Mouse (Mus musculus): ENCODE measurements around the gene Nmrk1. TPM values are rescaled to one million over a fixed set of nuclear protein-coding genes. Genes with fewer than 3 reads are reported as not detected.

The Nmrk1 gene
- polyA plus RNA-seq, 1 experiment from 2014 or later = 8.8 TPM

DNA sequence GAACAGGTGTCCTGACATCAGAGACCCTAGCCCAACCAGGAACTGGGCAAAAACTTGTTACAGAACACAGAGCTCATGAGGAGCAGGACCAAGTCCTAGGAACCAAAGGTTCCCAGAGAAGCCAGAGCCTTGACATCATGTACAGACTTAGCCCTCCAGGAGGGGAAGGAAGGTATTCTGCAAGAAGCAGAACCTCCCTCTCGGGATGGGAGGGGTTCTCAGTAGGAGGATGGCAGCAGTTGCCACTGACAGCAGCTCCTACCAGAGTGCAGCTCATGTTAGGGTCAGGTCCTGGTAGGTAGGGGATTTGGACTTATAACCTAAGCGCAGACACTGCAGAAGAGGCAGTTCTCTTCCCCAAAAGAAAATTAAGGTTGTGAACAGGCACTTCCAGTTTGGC lies 7.9 kb upstream of the Nmrk1 start:
- DNase-seq (ENCODE audit: low spot score) (no peak), ATAC-seq (ENCODE audit: low FRiP score) (no peak)
- no peak overlapping the region for H3K27ac ChIP-seq (ENCODE audit: low read depth, low read length)
- 79% methylated on average over 2 of the region's 2 CpGs for WGBS
- H3K36me3 ChIP-seq (ENCODE audit: control insufficient read depth, insufficient read depth, low read length) = no peaks in the 10 kb centered on the region
- H3K4me1 ChIP-seq (replicated peaks; ENCODE audit: control insufficient read depth, insufficient read depth, low read length) = no peaks in the 10 kb centered on the region
- H3K4me3 ChIP-seq (ENCODE audit: low read depth, low read length) = no peak overlapping the region
- H3K4me2 ChIP-seq (replicated peaks; ENCODE audit: low read depth, low read length) = no peak overlapping the region
- no peaks in the 10 kb centered on the region for H3K9me3 ChIP-seq (ENCODE audit: control insufficient read depth, low read length)
- no peaks in the 10 kb centered on the region for H3K27me3 ChIP-seq (ENCODE audit: control insufficient read depth, insufficient read depth, low read length)
- H3K9ac ChIP-seq (ENCODE audit: low read depth, low read length) = no peak overlapping the region

DNA sequence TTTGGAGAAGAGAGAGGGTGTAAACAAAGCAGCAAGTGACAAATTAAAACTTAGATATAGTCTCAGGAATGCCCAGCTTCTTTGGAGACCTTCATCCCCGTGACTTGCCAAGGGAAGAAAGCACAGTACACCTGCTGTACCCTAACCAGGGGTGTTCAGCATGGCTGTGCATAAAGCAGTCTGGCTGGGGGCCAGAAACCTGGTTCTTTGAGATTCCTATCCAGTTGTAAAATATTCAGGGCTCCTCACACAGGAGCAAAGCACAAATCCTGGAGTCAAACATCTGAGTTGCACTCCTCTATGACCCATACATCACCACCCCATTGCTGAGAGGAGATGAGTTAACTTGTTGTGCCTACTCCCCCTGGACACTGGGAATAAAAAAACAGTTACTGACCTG lies 2.2 kb upstream of the Nmrk1 start:
- no peak for DNase-seq (ENCODE audit: low spot score)
- Histone ChIP-seq H3K4me1 (replicated peaks; ENCODE audit: control insufficient read depth, insufficient read depth, low read length) (no peaks in the 10 kb centered on the region), H3K36me3 (ENCODE audit: control insufficient read depth, insufficient read depth, low read length) (no peaks in the 10 kb centered on the region), H3K9me3 (ENCODE audit: control insufficient read depth, low read length) (no peaks in the 10 kb centered on the region), H3K4me2 (replicated peaks; ENCODE audit: low read depth, low read length) (no peak overlapping the region), H3K27ac (ENCODE audit: low read depth, low read length) (no peak overlapping the region), H3K4me3 (ENCODE audit: low read depth, low read length) (no peak overlapping the region), H3K27me3 (ENCODE audit: control insufficient read depth, insufficient read depth, low read length) (no peaks in the 10 kb centered on the region), H3K9ac (ENCODE audit: low read depth, low read length) (no peak overlapping the region)
- no peak for ATAC-seq (ENCODE audit: low FRiP score)
- WGBS = 94% methylated on average over 1 of the region's 1 CpGs

DNA sequence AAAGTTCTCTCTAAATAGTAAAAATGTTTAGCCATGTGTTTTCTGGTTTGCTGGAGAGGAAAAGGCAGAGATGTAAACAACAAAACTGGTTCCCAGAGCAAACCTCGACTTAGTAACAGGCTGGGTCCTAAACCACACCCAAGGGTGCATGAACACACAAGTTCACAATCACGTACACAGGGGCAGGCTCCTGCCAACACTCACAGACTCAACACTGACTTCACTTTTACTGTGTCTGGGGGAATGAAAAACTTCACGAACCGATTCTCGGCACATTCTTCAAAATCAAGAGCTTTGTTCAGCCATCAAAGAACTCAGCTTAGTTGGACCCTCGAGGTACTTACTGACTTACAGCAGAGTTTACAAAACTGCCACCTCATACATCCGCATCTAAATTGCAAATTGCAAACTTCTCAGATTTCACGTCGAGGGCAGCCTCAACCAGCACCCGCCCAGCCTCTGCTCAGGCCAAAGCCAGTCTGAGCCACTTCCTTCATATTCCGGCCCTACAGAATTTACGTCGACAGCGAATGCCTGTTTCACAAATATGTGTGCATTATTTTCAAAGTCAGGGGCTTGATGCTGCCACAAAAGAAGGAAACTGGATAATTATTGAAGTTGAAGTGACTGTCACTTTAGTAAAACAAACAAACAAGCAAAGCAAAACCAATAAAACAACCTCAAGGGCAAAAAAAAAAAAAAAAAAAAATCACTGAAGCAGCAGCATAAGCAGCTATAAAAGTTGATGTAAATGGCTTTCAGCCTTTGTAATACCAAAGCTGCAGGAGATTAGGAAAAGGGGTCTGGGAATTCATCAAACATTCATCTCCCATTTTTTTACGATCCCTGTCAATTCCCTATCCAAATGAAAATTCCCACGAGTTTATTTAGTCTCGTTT lies 1.3 kb upstream of the Nmrk1 start:
- Histone ChIP-seq H3K4me2 (replicated peaks; ENCODE audit: low read depth, low read length) (peak overlapping the region; percentile 81), H3K9ac (ENCODE audit: low read depth, low read length) (peak overlapping the region; percentile 70; the same call in 1 of the 2 replicates), H3K27ac (ENCODE audit: low read depth, low read length) (no peak overlapping the region), H3K4me3 (ENCODE audit: low read depth, low read length) (peak overlapping the region; percentile 76), H3K4me1 (replicated peaks; ENCODE audit: control insufficient read depth, insufficient read depth, low read length) (no peaks in the 10 kb centered on the region), H3K9me3 (ENCODE audit: control insufficient read depth, low read length) (no peaks in the 10 kb centered on the region), H3K27me3 (ENCODE audit: control insufficient read depth, insufficient read depth, low read length) (no peaks in the 10 kb centered on the region), H3K36me3 (ENCODE audit: control insufficient read depth, insufficient read depth, low read length) (no peaks in the 10 kb centered on the region)
- ATAC-seq (ENCODE audit: low FRiP score) = no peak
- 13% methylated on average over 17 of the region's 17 CpGs for WGBS
- DNase-seq (ENCODE audit: low spot score) = peak; percentile 38

DNA sequence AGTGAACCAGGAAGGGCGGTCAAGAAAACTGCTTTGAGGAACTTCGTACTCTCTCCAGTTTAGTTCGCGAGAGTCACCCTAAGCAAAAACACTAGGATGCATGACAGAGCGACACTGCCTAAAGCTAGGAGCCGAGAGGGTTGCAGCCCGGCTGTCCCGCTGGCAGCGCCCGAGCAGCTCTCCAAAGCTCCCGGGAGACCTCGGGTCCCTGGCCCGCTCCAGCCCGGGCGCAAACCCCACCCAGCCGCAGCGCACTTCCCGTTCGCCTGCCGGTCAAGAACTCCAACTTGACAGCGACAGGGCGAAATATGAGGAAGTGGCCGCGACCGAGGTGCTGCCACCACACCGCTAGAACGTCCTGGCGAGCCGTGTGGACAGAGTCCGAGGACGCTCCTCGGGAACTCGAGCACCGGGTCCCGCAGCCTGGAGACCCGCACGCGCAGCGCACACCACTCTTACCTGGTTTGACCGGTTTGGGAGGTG lies 548 bp upstream of the Nmrk1 start:
- Histone ChIP-seq H3K4me1 (replicated peaks; ENCODE audit: control insufficient read depth, insufficient read depth, low read length) (no peaks in the 10 kb centered on the region), H3K27ac (ENCODE audit: low read depth, low read length) (peak overlapping the region; percentile 65), H3K9ac (ENCODE audit: low read depth, low read length) (peak overlapping the region; percentile 70), H3K4me2 (replicated peaks; ENCODE audit: low read depth, low read length) (peak overlapping the region; percentile 81), H3K4me3 (ENCODE audit: low read depth, low read length) (peak overlapping the region; percentile 76), H3K27me3 (ENCODE audit: control insufficient read depth, insufficient read depth, low read length) (no peaks in the 10 kb centered on the region), H3K36me3 (ENCODE audit: control insufficient read depth, insufficient read depth, low read length) (no peaks in the 10 kb centered on the region), H3K9me3 (ENCODE audit: control insufficient read depth, low read length) (no peaks in the 10 kb centered on the region)
- ATAC-seq (ENCODE audit: low FRiP score) (peak; percentile 74), DNase-seq (ENCODE audit: low spot score) (no peak)
- WGBS = under 1% methylated on average over 40 of the region's 40 CpGs

DNA sequence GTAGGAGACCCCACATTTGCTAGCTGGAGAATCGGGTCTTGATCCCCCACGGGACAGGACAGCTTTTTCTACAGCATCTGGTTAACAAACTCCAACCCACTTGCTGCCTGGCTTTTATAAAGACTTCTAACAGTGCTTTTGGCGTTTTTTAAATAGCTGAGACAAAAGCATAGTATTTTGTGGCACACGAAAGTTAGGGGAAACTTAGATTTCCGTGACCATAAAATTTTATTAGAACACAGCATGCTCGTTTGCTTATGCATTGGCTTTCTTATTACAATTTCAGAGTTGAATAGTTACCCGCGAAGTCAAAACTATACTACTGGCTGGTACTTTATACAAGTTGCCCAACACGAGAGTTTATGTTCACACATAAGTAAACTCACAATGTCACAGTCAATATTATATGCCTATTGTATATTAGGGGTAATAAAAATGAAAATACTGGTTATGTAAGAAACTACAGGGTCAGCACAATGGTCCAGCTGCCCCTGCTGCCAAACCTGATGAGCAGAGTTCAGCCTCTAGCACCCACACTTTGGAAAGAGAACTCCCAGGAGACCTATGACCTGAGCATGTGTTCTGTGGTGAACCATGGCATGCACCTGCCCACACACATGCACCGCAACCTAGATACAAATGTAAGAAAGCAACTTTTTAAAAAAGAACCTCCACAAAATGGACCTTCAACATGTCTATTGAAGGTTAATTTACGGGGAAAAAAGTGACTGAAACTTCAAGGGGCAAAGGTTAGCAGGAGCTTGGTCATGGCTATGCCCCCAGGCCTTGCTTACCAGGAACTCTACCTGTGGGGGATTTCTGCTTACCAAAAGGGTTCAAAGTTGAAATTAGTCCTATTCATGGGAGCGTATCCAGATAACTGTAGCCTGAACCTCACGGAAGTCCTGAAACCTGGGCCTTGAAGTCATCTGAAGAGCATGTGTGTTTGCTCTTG lies 758 bp downstream of the Nmrk1 start:
- Histone ChIP-seq H3K4me2 (replicated peaks; ENCODE audit: low read depth, low read length) (peak overlapping the region; percentile 81), H3K9me3 (ENCODE audit: control insufficient read depth, low read length) (no peaks in the 10 kb centered on the region), H3K27ac (ENCODE audit: low read depth, low read length) (no peak overlapping the region), H3K9ac (ENCODE audit: low read depth, low read length) (peak overlapping the region; percentile 31; the same call in 1 of the 2 replicates), H3K27me3 (ENCODE audit: control insufficient read depth, insufficient read depth, low read length) (no peaks in the 10 kb centered on the region), H3K36me3 (ENCODE audit: control insufficient read depth, insufficient read depth, low read length) (no peaks in the 10 kb centered on the region), H3K4me3 (ENCODE audit: low read depth, low read length) (peak overlapping the region; percentile 76), H3K4me1 (replicated peaks; ENCODE audit: control insufficient read depth, insufficient read depth, low read length) (no peaks in the 10 kb centered on the region)
- no peak for ATAC-seq (ENCODE audit: low FRiP score)
- DNase-seq (ENCODE audit: low spot score) = no peak
- 66% methylated on average over 13 of the region's 13 CpGs for WGBS

DNA sequence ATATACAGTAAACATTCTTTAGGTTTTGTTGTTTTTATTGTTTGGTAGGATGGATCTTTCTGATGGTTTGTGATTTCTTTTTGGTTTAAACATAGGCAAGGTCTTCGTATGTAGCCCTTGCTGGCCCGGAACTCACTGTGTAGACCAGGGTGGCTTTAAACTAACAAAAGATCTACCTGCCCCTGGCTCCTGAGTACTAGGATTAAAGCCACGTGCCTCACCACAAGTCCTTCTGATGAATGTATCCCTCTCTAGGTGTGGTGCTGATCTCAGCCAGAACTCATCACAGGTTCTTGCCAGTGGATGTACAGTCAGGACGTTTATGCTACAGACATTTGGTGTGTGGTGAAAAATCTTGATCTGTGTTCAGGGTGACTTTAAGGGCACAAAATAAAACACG lies 6.2 kb downstream of the Nmrk1 start:
- Histone ChIP-seq H3K9ac (ENCODE audit: low read depth, low read length) (no peak overlapping the region), H3K9me3 (ENCODE audit: control insufficient read depth, low read length) (no peaks in the 10 kb centered on the region), H3K4me3 (ENCODE audit: low read depth, low read length) (no peak overlapping the region), H3K4me2 (replicated peaks; ENCODE audit: low read depth, low read length) (no peak overlapping the region), H3K36me3 (ENCODE audit: control insufficient read depth, insufficient read depth, low read length) (no peaks in the 10 kb centered on the region), H3K4me1 (replicated peaks; ENCODE audit: control insufficient read depth, insufficient read depth, low read length) (no peaks in the 10 kb centered on the region), H3K27me3 (ENCODE audit: control insufficient read depth, insufficient read depth, low read length) (no peaks in the 10 kb centered on the region), H3K27ac (ENCODE audit: low read depth, low read length) (no peak overlapping the region)
- no peak for DNase-seq (ENCODE audit: low spot score)
- no peak for ATAC-seq (ENCODE audit: low FRiP score)
- 87% methylated on average over 5 of the region's 5 CpGs for WGBS

DNA sequence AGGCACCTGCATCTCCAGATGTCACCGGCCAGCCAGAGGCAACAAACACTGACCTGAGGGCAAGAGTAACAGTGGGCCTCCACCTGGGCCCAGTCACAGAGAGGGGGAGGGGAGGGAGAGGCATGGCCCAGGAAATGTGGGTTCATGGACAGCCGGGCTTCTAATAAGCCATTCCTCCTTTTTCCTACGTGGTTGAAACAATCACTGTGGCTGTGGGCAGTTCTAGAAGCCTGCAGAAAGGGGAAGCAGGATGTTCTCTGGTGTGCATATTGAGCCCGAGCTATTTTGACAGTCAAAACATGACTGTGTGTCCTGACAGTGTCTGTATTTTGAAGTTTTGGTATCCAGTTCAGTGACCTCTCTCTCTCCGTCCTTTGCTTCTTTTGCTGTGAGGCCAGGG lies 7.2 kb downstream of the Nmrk1 start:
- Histone ChIP-seq H3K9me3 (ENCODE audit: control insufficient read depth, low read length) (no peaks in the 10 kb centered on the region), H3K27me3 (ENCODE audit: control insufficient read depth, insufficient read depth, low read length) (no peaks in the 10 kb centered on the region), H3K4me1 (replicated peaks; ENCODE audit: control insufficient read depth, insufficient read depth, low read length) (no peaks in the 10 kb centered on the region), H3K9ac (ENCODE audit: low read depth, low read length) (no peak overlapping the region), H3K27ac (ENCODE audit: low read depth, low read length) (no peak overlapping the region), H3K4me2 (replicated peaks; ENCODE audit: low read depth, low read length) (no peak overlapping the region), H3K36me3 (ENCODE audit: control insufficient read depth, insufficient read depth, low read length) (no peaks in the 10 kb centered on the region), H3K4me3 (ENCODE audit: low read depth, low read length) (no peak overlapping the region)
- ATAC-seq (ENCODE audit: low FRiP score) (no peak), DNase-seq (ENCODE audit: low spot score) (no peak)
- 71% methylated on average over 5 of the region's 5 CpGs for WGBS

- ATAC-seq (ENCODE audit: low FRiP score) (no peak), DNase-seq (ENCODE audit: low spot score) (no peak)
- Histone ChIP-seq H3K4me2 (replicated peaks; ENCODE audit: low read depth, low read length) (no peak overlapping the region), H3K4me1 (replicated peaks; ENCODE audit: control insufficient read depth, insufficient read depth, low read length) (no peaks in the 10 kb centered on the region), H3K9me3 (ENCODE audit: control insufficient read depth, low read length) (no peaks in the 10 kb centered on the region), H3K36me3 (ENCODE audit: control insufficient read depth, insufficient read depth, low read length) (no peaks in the 10 kb centered on the region), H3K27me3 (ENCODE audit: control insufficient read depth, insufficient read depth, low read length) (no peaks in the 10 kb centered on the region), H3K4me3 (ENCODE audit: low read depth, low read length) (no peak overlapping the region), H3K27ac (ENCODE audit: low read depth, low read length) (no peak overlapping the region), H3K9ac (ENCODE audit: low read depth, low read length) (no peak overlapping the region)
- 27% methylated on average over 2 of the region's 2 CpGs for WGBS
Measured at GRCm38 (mm10) chr19:18639552-18639951, 7.8 kb downstream of the Nmrk1 start.

Data from hindbrain, embryonic 11.5 days (tissue).